Mouse (Mus musculus) spleen, postnatal 10 days (tissue): ENCODE data around the gene Dennd1a.

Source experiments
- DNase-seq, 2 experiments: peaks; one replicate each; pipeline ENCODE4 v3.0.0; 2021 to 2022; ENCODE audit warnings: low spot score in 2 of 2

Dennd1a gene

GRCm38 (mm10) chr2:38286733-38287551, at the start of gene Dennd1a:
Gene Dennd1a (minus strand): TSS chr2:38287390.
- peak; percentile 85 to 88 for DNase-seq

GRCm38 (mm10) chr2:38336606-38337005, 49.4 kb upstream of the Dennd1a start:
- no peak for DNase-seq

GRCm38 (mm10) chr2:38333586-38334119, 46.5 kb upstream of the Dennd1a start:
- DNase-seq, result no peak

- DNase-seq, result no peak
These were observed 39.5 kb upstream of the Dennd1a start for GRCm38 (mm10) chr2:38326671-38327070.

- DNase-seq, result no peak
These were observed 36.2 kb upstream of the Dennd1a start for GRCm38 (mm10) chr2:38323380-38323779.

- DNase-seq, result no peak
These were observed 33.7 kb upstream of the Dennd1a start for GRCm38 (mm10) chr2:38320911-38321310.

- DNase-seq, result no peak
These were observed 31.9 kb upstream of the Dennd1a start for GRCm38 (mm10) chr2:38319086-38319485.

GRCm38 (mm10) chr2:38313399-38313798, 26.2 kb upstream of the Dennd1a start:
- no peak for DNase-seq

GRCm38 (mm10) chr2:38312921-38313320, 25.7 kb upstream of the Dennd1a start:
- no peak for DNase-seq

GRCm38 (mm10) chr2:38305152-38305551, 18.0 kb upstream of the Dennd1a start:
- no peak for DNase-seq

- no peak for DNase-seq
These were observed 13.8 kb upstream of the Dennd1a start for GRCm38 (mm10) chr2:38300941-38301340.

GRCm38 (mm10) chr2:38295939-38296338, 8.7 kb upstream of the Dennd1a start:
- no peak for DNase-seq

GRCm38 (mm10) chr2:38291526-38291925, 4.3 kb upstream of the Dennd1a start:
- no peak for DNase-seq

GRCm38 (mm10) chr2:38288226-38288625, 1.0 kb upstream of the Dennd1a start:
- DNase-seq, result no peak

GRCm38 (mm10) chr2:38286433-38286732, 807 bp downstream of the Dennd1a start:
- no peak for DNase-seq

GRCm38 (mm10) chr2:38285781-38286432, 1.3 kb downstream of the Dennd1a start:
- DNase-seq, result no peak

- DNase-seq, result no peak
These were observed 3.2 kb downstream of the Dennd1a start for GRCm38 (mm10) chr2:38283961-38284360.

- DNase-seq, result no peak
These were observed 6.8 kb downstream of the Dennd1a start for GRCm38 (mm10) chr2:38280376-38280775.

- DNase-seq, result no peak
These were observed 12.2 kb downstream of the Dennd1a start for GRCm38 (mm10) chr2:38274973-38275372.

GRCm38 (mm10) chr2:38263653-38264052, 23.5 kb downstream of the Dennd1a start:
- no peak for DNase-seq

GRCm38 (mm10) chr2:38259052-38259451, 28.1 kb downstream of the Dennd1a start:
- no peak for DNase-seq

- no peak for DNase-seq
These were observed 49.6 kb downstream of the Dennd1a start for GRCm38 (mm10) chr2:38237616-38238015.

- DNase-seq, result no peak
These were observed 51.6 kb downstream of the Dennd1a start for GRCm38 (mm10) chr2:38235593-38235992.
